ENCODE assay signal across 10 mouse cellular contexts in genomic region chr11:109554443-109554842, GRCm38 (mm10). TPM values are rescaled to one million over a fixed set of nuclear protein-coding genes. Genes with fewer than 3 reads are reported as not detected.
DNase-seq lines count a peak whose midpoint lies in the region; ATAC-seq and TF ChIP-seq lines count a peak whose summit lies in the region.
"Had no signal": no experiment of that assay in that cellular context is flagged by ENCODE, and none has a peak within 500 bp of the region (broad histone marks: within the 10 kb centered on the region; RNA-seq: fewer than 3 reads in every experiment).

No protein-coding gene starts in this region.

- no peaks in the 10 kb centered on the region for H3K36me3 ChIP-seq in limb, embryonic 14.5 days (ENCODE audit: control insufficient read depth, insufficient read depth, low read length)
- H3K36me3 ChIP-seq in stomach, embryonic 14.5 days (ENCODE audit: control insufficient read depth, insufficient read depth, low read length), result no peaks in the 10 kb centered on the region
- H3K36me3 ChIP-seq: neural tube, embryonic 13.5 days had no signal

- no peak overlapping the region for H3K4me3 ChIP-seq in limb, embryonic 14.5 days (replicated peaks; ENCODE audit: low read length)
- H3K4me3 ChIP-seq in stomach, embryonic 14.5 days (ENCODE audit: low read depth, low read length), result no peak overlapping the region
- H3K4me3 ChIP-seq: neural tube, embryonic 13.5 days had no signal

- no peaks in the 10 kb centered on the region for H3K4me1 ChIP-seq in limb, embryonic 14.5 days (ENCODE audit: control insufficient read depth, insufficient read depth, low read length)
- H3K4me1 ChIP-seq in stomach, embryonic 14.5 days (ENCODE audit: control insufficient read depth, insufficient read depth, low read length), result peaks cover 2% of the 10 kb centered on the region; the same call in 1 of the 2 replicates
- H3K4me1 ChIP-seq: neural tube, embryonic 13.5 days had no signal

- WGBS in limb, embryonic 14.5 days, result 44% methylated on average over 3 of the region's 3 CpGs
- WGBS in stomach, embryonic 14.5 days, result 37% methylated on average over 3 of the region's 3 CpGs

- no peak overlapping the region for H3K9ac ChIP-seq in limb, embryonic 14.5 days (ENCODE audit: low read depth, low read length, severe bottlenecking)
- no peak overlapping the region for H3K9ac ChIP-seq in stomach, embryonic 14.5 days (replicated peaks; ENCODE audit: low read depth, low read length)
- H3K9ac ChIP-seq: neural tube, embryonic 13.5 days had no signal

- peak; percentile 20 for DNase-seq in CD4-positive, CD25-positive, alpha-beta regulatory T cell, adult 2 months (ENCODE audit: low read depth, low spot score)
- DNase-seq in thymus, postnatal 14 days, result peak; percentile 19
- DNase-seq in thymus, adult 18-20 months, result no peak
- peak; percentile 49 for DNase-seq in limb, embryonic 14.5 days (ENCODE audit: low spot score)
- no peak for DNase-seq in cerebellum, postnatal 10 days

- no peak overlapping the region for H3K4me2 ChIP-seq in limb, embryonic 14.5 days (replicated peaks; ENCODE audit: low read depth, low read length, severe bottlenecking)
- H3K4me2 ChIP-seq in stomach, embryonic 14.5 days (replicated peaks; ENCODE audit: low read depth, low read length), result no peak overlapping the region
- H3K4me2 ChIP-seq: neural tube, embryonic 13.5 days had no signal

- no peaks in the 10 kb centered on the region for H3K27me3 ChIP-seq in limb, embryonic 14.5 days (ENCODE audit: control insufficient read depth, insufficient read depth, low read length)
- H3K27me3 ChIP-seq in stomach, embryonic 14.5 days (ENCODE audit: control insufficient read depth, insufficient read depth, low read length), result no peaks in the 10 kb centered on the region
- H3K27me3 ChIP-seq: neural tube, embryonic 13.5 days had no signal

- H3K27ac ChIP-seq in limb, embryonic 14.5 days (replicated peaks; ENCODE audit: low read depth, low read length), result no peak overlapping the region
- peak overlapping the region; percentile 69; the same call in 1 of the 2 replicates for H3K27ac ChIP-seq in stomach, embryonic 14.5 days (ENCODE audit: low read length)
- H3K27ac ChIP-seq: macrophage; neural tube, embryonic 13.5 days had no signal

- no peak for ATAC-seq in CD4-positive, CD25-positive, alpha-beta regulatory T cell, adult 4 months
- no peak for ATAC-seq in limb, embryonic 14.5 days (ENCODE audit: low FRiP score, low read depth)
- peak; percentile 75 for ATAC-seq in stomach, embryonic 14.5 days (ENCODE audit: insufficient number of reproducible peaks, insufficient read depth, low FRiP score, low read depth)
- no peak for ATAC-seq in erythroid progenitor cell, adult 5-6 weeks (replicated peaks; ENCODE audit: low FRiP score, poor library complexity, severe bottlenecking)

- no peaks in the 10 kb centered on the region for H3K9me3 ChIP-seq in limb, embryonic 14.5 days (ENCODE audit: control insufficient read depth, low read length)
- H3K9me3 ChIP-seq in stomach, embryonic 14.5 days (ENCODE audit: control insufficient read depth, low read depth, low read length), result no peaks in the 10 kb centered on the region
- H3K9me3 ChIP-seq: neural tube, embryonic 13.5 days had no signal

- TF ChIP-seq POLR2A in limb, embryonic 14.5 days (IDR thresholded peaks at IDR 0.05; ENCODE audit: borderline replicate concordance, extremely low read depth, insufficient read depth, insufficient read length), result no peak

RNA-seq across cellular contexts. Expression of gene Wipi1, which starts 57.3 kb away (rescaled TPM):
- polyA plus RNA-seq in CD4-positive, CD25-positive, alpha-beta regulatory T cell, adult 4 months (2017; shearing (Covaris generic)), result not detected
- 37.5 and 38.1 TPM in 2 replicates for polyA plus RNA-seq in limb, embryonic 14.5 days (2012; rRNA removed)
- 36.9 and 37.9 TPM in 2 replicates for polyA plus RNA-seq in limb, embryonic 14.5 days (2014; fragmentation: Nextera tagmentation; extraction: Ambion mirVana)
- polyA plus RNA-seq in stomach, embryonic 14.5 days (2014; fragmentation: Nextera tagmentation; extraction: Ambion mirVana), result 21.3 and 25.0 TPM in 2 replicates
- 40.4 and 58.3 TPM in 2 replicates for total RNA-seq in erythroid progenitor cell, adult 5-6 weeks (2015; ENCODE audit: low replicate concordance)
- total RNA-seq in erythroid progenitor cell, adult 5-6 weeks (2017; ENCODE audit: low replicate concordance), result 20.3 and 33.6 TPM in 2 replicates

Comparison
In these comparisons a context has a peak if more than half of its experiments do, and no peak if none do; other contexts are left out.
1. DNase-seq: peak in CD4-positive, CD25-positive, alpha-beta regulatory T cell, adult 2 months (single experiment), thymus, postnatal 14 days (single experiment) and limb, embryonic 14.5 days (single experiment); none in thymus, adult 18-20 months (0 of 2) and cerebellum, postnatal 10 days (0 of 2).
2. RNA of gene Wipi1, which starts 57.3 kb away (polyA plus RNA-seq): 36.9 to 38.1 TPM in limb, embryonic 14.5 days and 21.3 to 25.0 TPM in stomach, embryonic 14.5 days; not detected in CD4-positive, CD25-positive, alpha-beta regulatory T cell, adult 4 months; every median in the first group is over 10 times any median in the second.